Mouse (Mus musculus): Measurements from ENCODE around the gene Teddm3.

- TF ChIP-seq CTCF (IDR thresholded peaks at IDR 0.05; ENCODE audit: control insufficient read depth, insufficient read depth, insufficient read length): no peak
- TF ChIP-seq USF1 (IDR thresholded peaks at IDR 0.05; ENCODE audit: low read depth): no peak
- TF ChIP-seq MAX (IDR thresholded peaks at IDR 0.05): no peak
- no peak for TF ChIP-seq CEBPB (IDR thresholded peaks at IDR 0.05; ENCODE audit: low read depth)
- TF ChIP-seq MYOD1 (IDR thresholded peaks at IDR 0.05; ENCODE audit: control insufficient read depth, insufficient read length, low read depth): no peak
- TF ChIP-seq MYOG (IDR thresholded peaks at IDR 0.05; ENCODE audit: control insufficient read depth, extremely low read depth, insufficient read length): no peak
Measured at GRCm38 (mm10) chr16:21175236-21175635, 21.4 kb upstream of the Teddm3 start.

Measured in C2C12 (cell line).